In the genomic region with DNA sequence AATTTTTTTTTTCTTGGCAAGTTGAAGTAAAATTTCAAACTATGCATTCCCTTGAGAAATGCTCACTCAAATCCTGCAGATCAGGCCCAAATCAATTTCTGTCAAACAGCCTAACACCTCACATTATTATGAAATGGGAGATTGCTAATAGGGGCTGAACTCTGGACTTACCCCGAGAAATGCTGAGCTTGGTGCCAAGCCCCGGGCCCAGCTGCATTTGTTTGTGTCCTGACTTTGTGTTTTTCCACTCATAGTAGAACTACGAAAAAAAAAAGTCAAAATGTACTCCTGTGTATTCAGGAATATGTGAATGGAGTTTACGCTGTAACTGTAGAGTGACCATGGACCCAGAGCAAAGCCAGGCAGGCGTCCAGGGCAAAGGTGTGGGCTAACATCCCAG, we compare ENCODE assay signal across 17 mouse cellular contexts.
A peak's percentile ranks its signal among the peaks of the same experiment; 100 is the strongest.
DNase-seq lines count a peak whose midpoint lies in the region; ATAC-seq lines count a peak whose summit lies in the region.
"Had no signal": no experiment of that assay in that cellular context is flagged by ENCODE, and none has a peak within 500 bp of the region (broad histone marks: within the 10 kb centered on the region; RNA-seq: fewer than 3 reads in every experiment).

No protein-coding gene starts in this region.

- H3K27ac ChIP-seq in heart, embryonic 11.5 days (ENCODE audit: low read depth, low read length) = no peak overlapping the region
- H3K27ac ChIP-seq in lung, embryonic 16.5 days (ENCODE audit: low read length) = no peak overlapping the region
- H3K27ac ChIP-seq in heart, embryonic 10.5 days = peak overlapping the region; percentile 48; the same call in 1 of the 2 replicates
- H3K27ac ChIP-seq in midbrain, embryonic 15.5 days = no peak overlapping the region
- H3K27ac ChIP-seq: embryonic facial prominence, embryonic 12.5 days; layer of hippocampus, adult 2 months; lung, embryonic 15.5 days; neural tube, embryonic 15.5 days; stomach, postnatal 0 days had no signal

- no peak overlapping the region for H3K4me2 ChIP-seq in heart, embryonic 11.5 days
- H3K4me2 ChIP-seq in lung, embryonic 16.5 days (ENCODE audit: low read depth, low read length) = no peak overlapping the region
- H3K4me2 ChIP-seq in midbrain, embryonic 15.5 days = no peak overlapping the region
- H3K4me2 ChIP-seq: embryonic facial prominence, embryonic 12.5 days; lung, embryonic 15.5 days; neural tube, embryonic 15.5 days had no signal

- no peaks in the 10 kb centered on the region for H3K27me3 ChIP-seq in heart, embryonic 11.5 days (ENCODE audit: control insufficient read depth, insufficient read depth, low read length)
- no peaks in the 10 kb centered on the region for H3K27me3 ChIP-seq in lung, embryonic 16.5 days (ENCODE audit: control insufficient read depth, insufficient read depth, low read depth, low read length)
- H3K27me3 ChIP-seq in heart, embryonic 10.5 days (ENCODE audit: insufficient read depth, poor library complexity, severe bottlenecking) = no peaks in the 10 kb centered on the region
- no peaks in the 10 kb centered on the region for H3K27me3 ChIP-seq in midbrain, embryonic 15.5 days (replicated peaks)
- H3K27me3 ChIP-seq: embryonic facial prominence, embryonic 12.5 days; lung, embryonic 15.5 days; neural tube, embryonic 15.5 days had no signal

- no peak for ATAC-seq in heart, embryonic 11.5 days (replicated peaks; ENCODE audit: insufficient number of reproducible peaks, low FRiP score, low TSS enrichment)
- peak; percentile 69; the same call in 1 of the 2 replicates for ATAC-seq in lung, embryonic 16.5 days (ENCODE audit: low read depth)
- no peak for ATAC-seq in midbrain, embryonic 15.5 days (replicated peaks)
- ATAC-seq in frontal cortex, adult (ENCODE audit: low TSS enrichment) = no peak
- ATAC-seq: activated CD4-positive, CD25-positive, alpha-beta regulatory T cell, adult 4 months; hindbrain, embryonic 16.5 days had no signal

- WGBS in heart, embryonic 11.5 days (ENCODE audit: insufficient replicate concordance) = 80% methylated on average over 5 of the region's 5 CpGs
- WGBS in lung, embryonic 16.5 days = 61% methylated on average over 5 of the region's 5 CpGs
- WGBS in heart, embryonic 10.5 days = 79% methylated on average over 5 of the region's 5 CpGs
- 87% methylated on average over 5 of the region's 5 CpGs for WGBS in midbrain, embryonic 15.5 days

- H3K9me3 ChIP-seq in heart, embryonic 11.5 days (replicated peaks; ENCODE audit: control insufficient read depth, low read length) = no peaks in the 10 kb centered on the region
- H3K9me3 ChIP-seq in lung, embryonic 16.5 days (ENCODE audit: control insufficient read depth, low read length) = no peaks in the 10 kb centered on the region
- H3K9me3 ChIP-seq in heart, embryonic 10.5 days = no peaks in the 10 kb centered on the region
- no peaks in the 10 kb centered on the region for H3K9me3 ChIP-seq in midbrain, embryonic 15.5 days
- H3K9me3 ChIP-seq: embryonic facial prominence, embryonic 12.5 days; lung, embryonic 15.5 days; neural tube, embryonic 15.5 days had no signal

- DNase-seq in heart, adult 11 months = peak; percentile 96
- no peak for DNase-seq in lung, adult 18-20 months
- DNase-seq in heart, embryonic 10.5 days (ENCODE audit: low spot score) = no peak
- peak; percentile 32 for DNase-seq in lung, postnatal 36 days
- DNase-seq: kidney, adult 9 months had no signal

- no peak overlapping the region for H3K9ac ChIP-seq in heart, embryonic 11.5 days (ENCODE audit: low read depth, low read length)
- no peak overlapping the region for H3K9ac ChIP-seq in lung, embryonic 16.5 days (ENCODE audit: low read length)
- H3K9ac ChIP-seq in midbrain, embryonic 15.5 days = no peak overlapping the region
- H3K9ac ChIP-seq: embryonic facial prominence, embryonic 12.5 days; lung, embryonic 15.5 days; neural tube, embryonic 15.5 days had no signal

- H3K4me3 ChIP-seq in heart, embryonic 11.5 days (ENCODE audit: low read depth, low read length) = no peak overlapping the region
- no peak overlapping the region for H3K4me3 ChIP-seq in lung, embryonic 16.5 days (ENCODE audit: low read length)
- no peak overlapping the region for H3K4me3 ChIP-seq in heart, embryonic 10.5 days
- no peak overlapping the region for H3K4me3 ChIP-seq in midbrain, embryonic 15.5 days
- H3K4me3 ChIP-seq: embryonic facial prominence, embryonic 12.5 days; layer of hippocampus, adult 2 months; lung, embryonic 15.5 days; midbrain, embryonic 10.5 days; neural tube, embryonic 15.5 days had no signal

- H3K36me3 ChIP-seq in heart, embryonic 11.5 days (ENCODE audit: control insufficient read depth, insufficient read depth, low read length) = no peaks in the 10 kb centered on the region
- no peaks in the 10 kb centered on the region for H3K36me3 ChIP-seq in lung, embryonic 16.5 days (ENCODE audit: control insufficient read depth, insufficient read depth, low read length)
- H3K36me3 ChIP-seq in heart, embryonic 10.5 days = no peaks in the 10 kb centered on the region
- no peaks in the 10 kb centered on the region for H3K36me3 ChIP-seq in midbrain, embryonic 15.5 days (replicated peaks)
- H3K36me3 ChIP-seq: embryonic facial prominence, embryonic 12.5 days; lung, embryonic 15.5 days; midbrain, embryonic 10.5 days; neural tube, embryonic 15.5 days had no signal

- peaks cover 13% of the 10 kb centered on the region for H3K4me1 ChIP-seq in heart, embryonic 11.5 days (ENCODE audit: control insufficient read depth, insufficient read depth, low read length)
- H3K4me1 ChIP-seq in lung, embryonic 16.5 days (replicated peaks; ENCODE audit: control insufficient read depth, insufficient read depth, low read length) = peaks cover 7% of the 10 kb centered on the region
- H3K4me1 ChIP-seq in heart, embryonic 10.5 days = peaks cover 14% of the 10 kb centered on the region
- H3K4me1 ChIP-seq in midbrain, embryonic 15.5 days = no peaks in the 10 kb centered on the region

Comparison
In these comparisons a context has a peak if more than half of its experiments do, and no peak if none do; other contexts are left out.
1. DNase-seq: peak in heart, adult 11 months (single experiment) and lung, postnatal 36 days (single experiment); none in lung, adult 18-20 months (0 of 2) and heart, embryonic 10.5 days (single experiment).